Mouse (Mus musculus): ENCODE data around the gene Pp2d1.

The Pp2d1 gene

DNA sequence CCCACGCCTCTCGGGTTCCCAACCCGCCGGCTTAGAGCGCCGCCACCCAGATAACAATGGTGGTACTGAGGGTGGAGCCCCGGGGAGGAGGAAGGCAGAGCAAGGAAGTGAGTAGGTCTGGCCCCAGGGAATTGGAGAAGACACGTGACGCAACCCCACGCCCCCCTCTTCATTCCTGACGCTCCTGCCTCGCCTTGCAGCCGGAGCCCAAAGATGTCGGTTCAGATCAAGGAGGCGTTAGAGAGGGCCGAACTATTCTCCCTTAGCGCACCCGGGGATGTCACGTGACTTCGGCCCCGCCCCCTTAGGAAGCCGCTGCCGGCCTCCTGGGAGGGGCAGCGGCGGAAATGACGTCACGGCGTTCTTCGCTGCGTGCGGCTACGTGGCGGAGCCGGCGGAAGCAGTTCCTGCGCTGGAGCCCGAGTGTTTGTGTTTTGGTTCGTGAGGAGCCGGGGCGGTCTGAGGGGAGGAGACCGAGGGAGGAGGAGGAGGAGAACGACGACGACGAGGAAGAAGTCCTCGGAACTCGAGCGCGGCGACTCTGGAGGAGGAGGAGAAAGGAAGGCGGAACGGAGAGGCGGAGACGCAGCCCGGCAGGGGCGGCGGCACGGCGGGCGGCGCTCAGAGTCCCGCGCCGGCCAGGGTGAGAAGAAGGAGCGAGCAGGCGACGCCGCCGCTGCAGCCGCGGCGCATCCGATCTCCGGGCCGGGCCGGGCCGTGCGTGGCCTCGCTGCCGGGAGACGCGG, 60.2 kb downstream of the Pp2d1 start, which contains the start of gene Rab5a:
Rab5a (plus strand) TSS at position 377 of the 746 bp plus-strand sequence.
- DNase-seq (ENCODE audit: low spot score) = peak; percentile 98

DNA sequence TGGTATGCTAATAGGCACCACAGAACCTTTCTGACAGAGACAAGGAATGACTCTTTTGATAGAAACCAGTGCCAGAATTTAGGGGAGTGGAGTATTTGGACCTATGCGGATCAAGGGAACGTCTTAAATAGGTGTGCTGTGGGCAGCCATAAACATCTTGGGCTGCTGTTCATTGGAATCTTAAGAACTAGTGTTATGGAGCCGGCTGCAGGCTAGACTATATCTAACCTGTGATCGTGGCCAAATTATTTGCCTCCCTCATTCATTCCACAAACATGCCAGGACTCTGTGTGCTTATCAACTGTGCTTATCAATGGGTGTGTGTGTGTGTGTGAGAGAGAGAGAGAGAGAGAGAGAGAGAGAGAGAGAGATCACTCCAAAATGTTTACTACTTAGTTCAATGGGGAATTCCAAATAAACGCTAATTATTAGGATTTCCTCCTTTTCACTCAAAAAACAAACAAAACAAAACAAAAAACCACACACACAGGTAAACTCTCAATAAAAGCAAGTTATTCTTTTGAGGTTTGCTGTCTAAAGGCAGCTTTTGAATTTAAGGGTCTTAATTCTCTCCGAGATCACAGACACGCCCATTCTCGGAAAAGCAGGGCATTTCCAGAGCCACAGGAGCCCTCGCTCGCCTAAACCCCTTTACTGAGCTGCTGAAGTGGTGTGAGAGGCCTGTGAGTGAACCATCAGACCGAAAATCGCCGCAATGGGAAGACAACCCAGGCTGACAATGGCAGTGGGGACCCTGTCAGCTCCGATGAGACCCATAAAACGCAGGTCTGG, 61.0 kb downstream of the Pp2d1 start:
- DNase-seq (ENCODE audit: low spot score) = peak; percentile 76

DNA sequence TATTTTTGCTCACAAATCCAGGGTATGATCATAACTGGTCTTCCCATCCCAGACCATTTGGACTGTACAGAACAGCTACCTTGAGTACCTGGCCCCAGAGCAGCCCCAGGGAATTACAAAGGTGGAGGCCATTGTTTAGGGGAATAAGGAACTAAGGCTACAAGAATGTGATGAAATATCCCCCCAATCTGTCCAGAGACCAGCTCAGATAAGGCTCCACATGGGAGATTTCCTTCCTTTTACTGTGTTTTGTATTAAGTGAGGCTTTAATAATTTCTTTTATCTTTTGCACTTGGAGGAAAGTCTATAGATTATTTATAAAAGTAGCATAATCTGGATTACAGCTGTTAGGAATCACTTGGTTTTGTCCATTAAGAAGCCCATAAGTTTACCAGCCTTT, 70.6 kb downstream of the Pp2d1 start:
- DNase-seq (ENCODE audit: low spot score) = no peak

DNA sequence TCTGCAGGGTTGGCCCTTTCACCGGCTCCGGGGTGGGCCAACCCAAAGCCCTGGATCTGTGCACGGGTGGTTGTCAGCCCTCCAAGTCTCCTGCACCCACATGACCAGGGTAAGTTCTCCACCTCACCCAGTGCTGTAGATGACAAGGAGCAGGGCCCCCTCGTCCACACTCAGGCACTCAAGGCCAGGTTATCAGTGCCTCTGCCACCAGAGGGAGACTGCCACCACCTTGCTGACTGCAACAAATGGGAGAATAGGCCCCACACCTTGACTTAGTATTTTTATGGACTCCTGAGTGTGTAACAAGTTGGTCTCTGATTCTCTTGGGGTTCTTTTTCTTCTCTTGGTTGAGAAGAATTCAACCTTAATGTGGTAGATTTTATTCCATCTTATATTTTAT, 73.7 kb downstream of the Pp2d1 start:
- DNase-seq (ENCODE audit: low spot score) = peak; percentile 22

DNA sequence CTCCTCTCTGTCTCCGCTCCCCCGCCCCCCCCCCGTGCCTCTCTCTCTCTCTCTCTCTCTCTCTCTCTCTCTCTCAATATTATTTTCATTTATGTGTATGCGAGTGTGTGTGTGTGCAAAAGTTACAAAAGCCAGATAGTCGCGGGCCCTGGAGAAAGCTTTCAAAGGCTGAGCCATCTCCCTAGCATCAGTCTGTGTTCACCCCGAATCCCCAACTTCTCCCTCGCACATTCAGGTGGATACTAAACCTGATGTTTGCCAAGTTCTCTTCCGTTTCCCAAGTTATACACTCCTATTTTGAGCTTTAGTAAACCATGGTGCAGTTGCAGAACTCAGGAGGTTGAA, 75.8 kb downstream of the Pp2d1 start:
- DNase-seq (ENCODE audit: low spot score) = no peak

DNA sequence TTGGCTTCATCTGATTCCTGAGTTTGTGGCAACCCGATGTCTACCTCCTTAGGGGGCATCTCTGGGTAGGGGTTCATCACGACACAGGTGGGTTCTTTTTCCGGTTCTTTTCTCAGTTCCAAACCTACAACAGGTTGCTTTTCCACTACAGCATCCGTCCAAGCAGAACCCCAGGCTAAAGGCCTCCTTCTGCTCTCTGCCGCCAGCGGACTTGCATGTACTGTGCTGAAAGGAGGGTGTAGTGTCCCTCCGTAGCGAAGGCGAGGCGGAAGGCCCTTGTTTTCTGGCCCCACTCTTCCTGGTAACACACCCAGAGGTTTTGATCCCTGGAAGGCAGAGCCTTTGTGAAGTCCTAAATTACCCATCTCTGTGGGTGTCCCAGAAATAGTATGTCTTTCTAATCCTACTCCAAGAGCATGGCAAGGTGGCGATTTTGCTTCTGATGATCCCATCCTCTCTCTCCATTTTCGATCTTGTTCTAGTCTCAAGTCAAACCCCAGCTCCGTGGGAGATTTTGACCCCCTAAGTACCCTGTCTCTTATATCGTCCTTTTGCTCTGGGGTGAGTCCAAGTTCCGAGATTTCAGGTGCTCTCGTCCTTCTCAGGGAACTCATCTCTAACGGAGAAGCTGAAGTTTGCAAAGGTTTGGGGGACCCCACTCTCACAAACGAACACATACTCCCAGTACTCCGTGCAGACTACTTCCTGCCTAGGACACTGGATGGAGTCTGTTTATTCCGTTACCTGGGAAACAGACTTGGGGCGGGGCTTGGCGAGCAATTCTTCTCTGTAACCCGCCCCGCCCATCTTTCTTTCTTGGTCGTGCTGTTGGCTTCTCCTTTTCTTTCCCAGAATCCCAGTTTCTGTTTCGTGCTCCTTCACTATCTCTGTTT, 76.4 kb downstream of the Pp2d1 start, which contains the start of gene Efhb:
Efhb (minus strand) TSS at position 719 of the 893 bp plus-strand sequence.
- peak; percentile 55 for DNase-seq (ENCODE audit: low spot score)

All from c-Kit-positive CD71-positive TER-119-positive erythroid progenitor cells, embryonic 14.5 days (primary cell).